ENCODE assay signal across 8 mouse cellular contexts in the genomic region with DNA sequence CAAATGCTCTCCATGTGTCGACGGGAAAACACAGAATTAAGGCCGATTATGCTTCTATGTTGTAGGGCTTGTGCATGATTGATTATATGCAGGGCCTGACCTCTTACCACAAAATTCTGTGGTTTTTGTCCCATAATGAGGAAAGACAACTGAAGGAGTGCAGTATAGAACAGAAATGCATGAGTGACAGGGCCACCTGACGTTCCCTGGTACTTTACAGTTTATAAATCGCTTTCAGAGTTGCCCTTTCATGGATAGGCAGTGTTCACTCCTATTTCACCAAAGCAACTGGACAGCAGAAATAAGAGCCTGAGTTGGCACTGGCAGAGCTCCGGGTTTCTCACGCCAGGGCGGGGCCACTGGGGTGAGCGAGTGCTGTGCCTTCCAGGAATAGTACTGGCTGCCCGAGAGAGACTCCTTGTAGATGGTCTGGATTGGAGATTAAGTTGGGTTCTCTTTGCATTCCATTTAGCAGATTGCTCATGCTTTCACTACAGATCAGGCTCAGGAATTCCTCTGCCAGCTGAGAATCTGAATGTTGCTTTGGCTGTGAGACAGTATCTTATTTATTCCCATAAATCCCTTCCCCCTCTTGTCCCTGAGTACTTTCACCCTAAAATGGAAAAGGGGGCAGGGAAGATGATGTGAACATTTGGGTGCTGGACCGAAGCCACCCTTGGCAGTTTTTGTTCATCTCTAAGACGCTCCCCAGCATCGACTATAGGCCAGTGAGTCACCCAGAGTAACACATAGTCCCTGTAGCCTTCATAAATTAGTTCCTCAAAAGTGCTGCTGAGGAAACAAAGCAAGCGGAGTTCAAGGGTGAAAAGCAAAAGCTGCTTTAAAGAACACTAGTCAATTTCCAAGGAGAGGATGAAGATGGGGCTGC.
DNase-seq lines count a peak whose midpoint lies in the region; ATAC-seq lines count a peak whose summit lies in the region.

No protein-coding gene starts in this region.

- H3K27me3 ChIP-seq in heart, embryonic 14.5 days (ENCODE audit: control insufficient read depth, insufficient read depth, low read length): no peaks in the 10 kb centered on the region
- H3K27me3 ChIP-seq in forebrain, embryonic 16.5 days (replicated peaks; ENCODE audit: control insufficient read depth, insufficient read depth, low read length): no peaks in the 10 kb centered on the region

- ATAC-seq in heart, embryonic 14.5 days (ENCODE audit: insufficient number of reproducible peaks, insufficient read depth, low FRiP score, low read depth): no peak
- no peak for ATAC-seq in forebrain, embryonic 16.5 days

- H3K9ac ChIP-seq in heart, embryonic 14.5 days (ENCODE audit: low read length): no peak overlapping the region
- no peak overlapping the region for H3K9ac ChIP-seq in forebrain, embryonic 16.5 days (replicated peaks; ENCODE audit: low read depth, low read length)

- H3K4me2 ChIP-seq in heart, embryonic 14.5 days (ENCODE audit: low read length): no peak overlapping the region
- no peak overlapping the region for H3K4me2 ChIP-seq in forebrain, embryonic 16.5 days (ENCODE audit: low read length)

- peak overlapping the region; percentile 44 to 56; a peak in 3 of 4 replicates for H3K27ac ChIP-seq in heart, embryonic 14.5 days (replicated peaks in 1 of 2; ENCODE audit: control insufficient read depth in 1 of 2, insufficient read depth in 1 of 2, low read depth in 2 of 2, low read length in 2 of 2)
- no peak overlapping the region for H3K27ac ChIP-seq in forebrain, embryonic 16.5 days (ENCODE audit: low read length)

- H3K36me3 ChIP-seq in heart, embryonic 14.5 days (ENCODE audit: control insufficient read depth, insufficient read depth, low read length): no peaks in the 10 kb centered on the region
- H3K36me3 ChIP-seq in forebrain, embryonic 16.5 days (ENCODE audit: control insufficient read depth, insufficient read depth): no peaks in the 10 kb centered on the region

- 64% methylated on average over 14 of the region's 14 CpGs for WGBS in heart, embryonic 14.5 days
- 69% methylated on average over 14 of the region's 14 CpGs for WGBS in forebrain, embryonic 16.5 days

- no peak overlapping the region for H3K4me3 ChIP-seq in heart, embryonic 14.5 days (ENCODE audit: control insufficient read depth in 1 of 2, insufficient read depth in 1 of 2, low read depth in 1 of 2, low read length in 2 of 2)
- no peak overlapping the region for H3K4me3 ChIP-seq in forebrain, embryonic 16.5 days (replicated peaks; ENCODE audit: low read length)

- no peaks in the 10 kb centered on the region for H3K9me3 ChIP-seq in heart, embryonic 14.5 days (ENCODE audit: control insufficient read depth, low read length)
- H3K9me3 ChIP-seq in forebrain, embryonic 16.5 days (ENCODE audit: control insufficient read depth, low read length): no peaks in the 10 kb centered on the region

- DNase-seq in embryo, embryonic 10.5 days (ENCODE audit: low spot score): peak; percentile 6
- DNase-seq in embryo, embryonic 10 days (ENCODE audit: low spot score): no peak
- peak; percentile 32 for DNase-seq in 3134 (ENCODE audit: extremely low read depth, insufficient read length, low spot score)
- peak; percentile 53 to 71 for DNase-seq in cerebellum, postnatal 25 days
- no peak for DNase-seq in yolk sac, embryonic 10.5 days (ENCODE audit: low spot score)
- DNase-seq in spleen, adult 12 weeks (ENCODE audit: low spot score): no peak

- peaks cover 8 to 17% of the 10 kb centered on the region in 2 experiments for H3K4me1 ChIP-seq in heart, embryonic 14.5 days (ENCODE audit: control insufficient read depth in 2 of 2, insufficient read depth in 2 of 2, low read length in 2 of 2)
- no peaks in the 10 kb centered on the region for H3K4me1 ChIP-seq in forebrain, embryonic 16.5 days (replicated peaks; ENCODE audit: control insufficient read depth, insufficient read depth, low read length)

Comparison
In these comparisons a context has a peak if more than half of its experiments do, and no peak if none do; other contexts are left out.
1. DNase-seq: peak in embryo, embryonic 10.5 days (single experiment), 3134 (single experiment) and cerebellum, postnatal 25 days (2 of 2); none in embryo, embryonic 10 days (single experiment), yolk sac, embryonic 10.5 days (single experiment) and spleen, adult 12 weeks (single experiment).